Mouse (Mus musculus): ENCODE measurements around the gene Ezh2.
"Not testable (repeated sequence)": the region's sequence is repeated elsewhere in the genome, so short reads cannot be mapped to it uniquely, and the experiment has no call there.

Gene Ezh2

DNA sequence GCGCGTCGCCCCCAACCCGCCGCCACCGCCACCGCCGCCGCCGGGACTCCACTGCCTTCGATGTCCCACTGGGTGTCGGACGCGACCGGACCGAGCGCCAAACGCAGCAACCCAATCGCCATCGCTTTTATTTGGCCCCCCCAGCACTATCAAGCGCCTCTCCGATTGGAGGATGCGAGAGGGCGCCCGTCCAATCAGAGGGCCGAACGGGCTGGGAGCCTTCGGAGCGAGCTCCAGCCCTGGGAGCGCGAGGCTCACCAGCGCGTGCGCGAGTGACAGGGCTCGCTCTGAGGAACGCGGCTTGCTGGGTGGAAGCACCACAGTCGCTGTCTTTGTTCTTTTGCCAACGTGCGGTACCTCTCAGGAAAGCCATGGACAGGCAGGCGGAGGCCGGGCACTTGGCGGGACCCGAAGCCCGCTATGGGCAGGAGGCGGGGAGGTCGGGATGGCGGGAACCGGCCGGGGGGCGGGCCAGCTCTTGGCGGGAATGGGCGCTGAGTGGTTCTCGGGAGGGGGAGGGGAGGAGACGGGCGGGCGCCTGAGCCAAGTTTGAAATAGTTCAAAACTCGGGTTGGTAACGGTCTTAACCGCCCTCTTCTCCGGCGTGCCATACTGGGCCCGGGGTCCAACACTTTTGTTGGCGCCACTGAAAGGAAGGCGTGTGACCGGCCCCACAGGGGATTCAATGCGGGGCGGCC, at the start of gene Ezh2:
Gene Ezh2, minus strand, starts transcription at position 416 of the 698 bp plus-strand sequence.
- in situ Hi-C loops (cut with MseI, MboI): no loop called here

- in situ Hi-C loops (cut with MseI, MboI): no loop called here
Observed at GRCm38 (mm10) chr6:47636527-47637076, 41.5 kb upstream of the Ezh2 start.

DNA sequence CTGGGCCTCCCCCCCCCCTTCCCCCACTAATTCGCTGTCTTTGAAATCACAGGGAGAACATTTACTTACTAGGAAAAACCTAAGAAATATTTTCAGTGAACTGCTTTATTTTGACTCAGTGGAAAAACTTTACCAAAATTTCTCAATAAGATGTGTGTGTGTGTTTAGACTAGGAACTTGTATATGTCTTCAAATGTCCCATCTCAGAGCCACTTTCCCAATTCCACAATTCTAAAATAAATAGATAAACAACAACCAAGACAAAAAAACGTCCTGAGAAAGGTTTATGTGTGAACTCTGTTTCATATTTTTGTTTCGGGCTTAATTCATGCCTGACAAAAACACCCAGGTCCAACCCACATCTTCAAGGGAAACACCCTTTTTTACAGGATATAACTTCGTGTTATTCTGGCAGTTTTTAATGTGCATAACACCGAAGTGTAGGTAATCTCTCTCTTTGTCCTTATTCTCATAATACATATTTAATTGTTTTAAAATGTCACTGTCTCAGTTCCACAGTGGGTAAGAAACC, 40.9 kb upstream of the Ezh2 start:
- in situ Hi-C loops (cut with MseI, MboI): no loop called here

GRCm38 (mm10) chr6:47635207-47635994, 40.3 kb upstream of the Ezh2 start:
- in situ Hi-C loops (cut with MseI, MboI): no loop called here

- in situ Hi-C loops (cut with MseI, MboI): no loop called here
Observed at GRCm38 (mm10) chr6:47633467-47633866, 38.3 kb upstream of the Ezh2 start.

DNA sequence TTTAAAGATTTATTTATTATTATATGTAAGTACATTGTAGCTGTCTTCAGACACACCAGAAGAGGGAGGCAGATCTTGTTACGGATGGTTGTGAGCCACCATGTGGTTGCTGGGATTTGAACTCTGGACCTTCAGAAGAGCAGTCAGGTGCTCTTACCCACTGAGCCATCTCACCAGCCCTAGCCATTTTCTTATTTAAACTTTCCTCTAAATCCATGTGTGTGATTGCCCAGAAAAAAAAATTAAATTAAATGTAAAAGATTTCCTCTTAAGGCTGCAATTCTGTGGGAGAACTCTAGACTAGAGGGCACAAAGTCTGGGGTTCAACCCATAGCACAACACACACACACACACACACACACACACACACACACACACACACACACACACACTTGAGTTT, 34.9 kb upstream of the Ezh2 start:
- in situ Hi-C loops (cut with MseI, MboI): not testable (repeated sequence)

- in situ Hi-C loops (cut with MseI, MboI): no loop called here
Observed at GRCm38 (mm10) chr6:47627978-47628377, 32.8 kb upstream of the Ezh2 start.

DNA sequence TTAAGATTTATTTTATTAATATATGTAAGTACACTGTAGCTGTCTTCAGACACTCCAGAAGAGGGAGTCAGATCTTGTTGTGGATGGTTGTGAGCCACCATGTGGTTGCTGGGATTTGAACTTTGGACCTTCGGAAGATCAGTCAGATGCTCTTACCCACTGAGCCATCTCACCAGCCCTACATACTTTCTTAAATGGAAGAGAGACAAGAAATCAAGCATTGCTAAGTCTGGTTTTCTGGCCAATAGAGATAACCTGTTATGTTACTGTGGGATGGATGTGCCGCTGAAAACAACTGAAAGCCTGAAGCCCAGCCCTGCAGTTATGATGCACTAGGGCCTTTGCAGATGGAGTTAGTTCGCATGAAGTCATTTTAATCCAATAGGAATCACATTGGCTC, 31.8 kb upstream of the Ezh2 start:
- in situ Hi-C loops (cut with MseI, MboI): not testable (repeated sequence)

- in situ Hi-C loops (cut with MseI, MboI): no loop called here
Observed at GRCm38 (mm10) chr6:47621039-47621438, 25.9 kb upstream of the Ezh2 start.

GRCm38 (mm10) chr6:47608306-47608705, 13.2 kb upstream of the Ezh2 start:
- in situ Hi-C loops (cut with MseI, MboI): not testable (repeated sequence)

DNA sequence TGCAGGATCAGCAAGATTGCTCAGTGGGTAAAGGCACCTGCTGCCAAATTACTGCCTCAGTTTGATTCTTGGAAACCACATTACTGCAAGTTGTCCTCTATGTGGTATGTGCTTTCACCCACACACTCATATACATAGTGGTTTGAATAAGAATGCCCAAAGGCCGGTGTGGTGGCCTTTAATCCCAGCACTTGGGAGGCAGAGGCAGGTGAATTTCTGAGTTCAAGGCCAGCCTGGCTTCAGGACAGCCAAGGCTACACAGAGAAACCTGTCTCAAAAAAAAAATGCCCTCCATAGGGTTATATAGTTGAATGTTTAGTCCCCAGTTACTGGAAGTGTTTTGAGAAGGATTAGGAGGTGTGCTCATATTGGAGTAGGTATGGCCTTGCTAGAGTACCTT, 6.8 kb upstream of the Ezh2 start:
- in situ Hi-C loops (cut with MseI, MboI): no loop called here

DNA sequence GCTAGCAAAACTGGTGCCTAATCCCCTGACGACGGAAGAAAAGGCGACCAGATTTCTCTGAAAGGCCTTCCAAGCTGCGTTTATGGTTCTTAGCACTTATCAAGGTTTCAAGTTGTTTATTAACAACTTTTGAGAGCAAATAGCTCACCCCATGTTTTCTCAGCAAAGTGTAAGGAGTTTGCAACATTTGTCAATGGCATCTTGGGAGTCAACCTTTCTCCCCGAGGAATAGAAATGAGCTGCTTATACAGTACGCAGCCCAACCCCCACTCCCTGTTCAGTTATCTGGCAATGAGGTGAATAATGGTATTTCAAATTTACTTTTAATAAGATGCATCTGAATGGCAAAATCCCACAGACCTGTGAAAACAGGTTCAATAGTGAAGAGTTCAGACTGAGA, 555 bp upstream of the Ezh2 start:
- in situ Hi-C loops (cut with MseI, MboI): no loop called here

GRCm38 (mm10) chr6:47594141-47594835, 853 bp downstream of the Ezh2 start:
- in situ Hi-C loops (cut with MseI, MboI): no loop called here

- in situ Hi-C loops (cut with MseI, MboI): no loop called here
Observed at GRCm38 (mm10) chr6:47593590-47593989, 1.6 kb downstream of the Ezh2 start.

- in situ Hi-C loops (cut with MseI, MboI): not testable (repeated sequence)
Observed at GRCm38 (mm10) chr6:47587332-47587731, 7.8 kb downstream of the Ezh2 start.

DNA sequence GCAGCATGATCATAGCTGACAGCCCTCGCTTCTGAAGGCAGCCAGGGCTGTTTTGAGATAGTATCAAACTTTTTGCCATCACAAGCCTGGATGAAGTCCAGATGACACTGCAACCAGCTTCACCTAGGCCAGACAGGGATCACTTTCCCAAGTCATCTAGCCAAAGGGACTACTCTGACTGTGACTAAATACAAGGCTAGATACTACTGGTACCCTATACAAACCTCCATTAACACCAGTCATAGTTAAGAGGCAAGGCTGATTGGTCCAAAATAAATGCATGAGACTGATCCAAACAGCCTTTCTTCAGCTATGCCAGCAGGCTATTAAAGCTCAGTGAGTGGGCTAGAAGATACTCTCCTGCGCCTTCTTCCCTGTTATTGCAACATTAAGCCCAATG, 22.3 kb downstream of the Ezh2 start:
- in situ Hi-C loops (cut with MseI, MboI): no loop called here

DNA sequence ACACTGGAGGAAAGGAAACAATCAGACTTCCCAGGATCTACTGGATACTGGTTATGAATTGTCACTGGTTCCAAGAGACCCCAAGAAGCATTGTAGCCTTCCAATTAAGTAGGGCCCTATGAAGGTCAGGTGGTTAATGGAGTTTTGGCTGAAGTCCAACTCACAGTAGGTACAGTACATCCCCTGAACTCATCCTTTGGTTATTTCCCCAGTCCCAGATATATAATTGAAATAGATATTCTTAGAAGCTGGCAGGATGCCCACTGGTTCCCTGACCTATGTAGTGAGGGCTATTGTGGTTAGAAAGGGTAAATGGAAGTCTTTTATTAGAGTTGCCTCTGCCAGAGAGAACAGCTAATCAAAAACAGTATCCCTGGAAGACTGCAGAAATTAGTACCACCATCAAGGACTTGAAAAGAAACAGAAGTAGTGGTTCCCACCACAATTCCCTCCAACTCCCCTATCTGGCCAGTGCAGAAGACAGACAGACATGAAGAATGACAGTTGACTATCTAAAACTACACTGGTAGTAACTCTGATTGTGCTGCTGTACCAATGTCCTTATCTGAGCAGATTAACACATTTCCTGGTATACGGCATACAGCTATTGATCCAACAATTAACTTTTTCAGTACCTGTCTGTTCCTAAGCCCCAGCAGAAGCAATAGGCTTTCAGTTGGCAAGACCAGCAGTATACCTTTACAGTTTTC, 29.7 kb downstream of the Ezh2 start:
- in situ Hi-C loops (cut with MseI, MboI): no loop called here

DNA sequence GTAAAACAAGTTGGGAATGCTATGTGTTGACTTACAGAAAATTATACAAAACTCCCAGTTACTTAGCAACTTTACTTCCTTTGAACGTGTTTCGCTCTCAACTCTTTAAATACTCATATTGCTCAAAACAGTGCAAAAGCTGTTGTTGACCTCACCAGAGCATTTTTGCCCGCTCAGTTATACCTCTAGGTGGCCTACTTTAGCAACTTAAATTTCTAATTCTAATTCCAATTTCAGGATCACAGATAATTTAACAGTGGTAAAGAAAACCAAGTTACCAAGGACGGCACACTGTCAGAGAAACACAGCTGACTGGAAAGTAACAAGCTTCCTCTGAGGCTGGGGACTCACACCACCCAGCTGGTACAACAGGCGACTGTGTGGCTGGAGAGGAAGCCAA, 33.7 kb downstream of the Ezh2 start:
- in situ Hi-C loops (cut with MseI, MboI): no loop called here

DNA sequence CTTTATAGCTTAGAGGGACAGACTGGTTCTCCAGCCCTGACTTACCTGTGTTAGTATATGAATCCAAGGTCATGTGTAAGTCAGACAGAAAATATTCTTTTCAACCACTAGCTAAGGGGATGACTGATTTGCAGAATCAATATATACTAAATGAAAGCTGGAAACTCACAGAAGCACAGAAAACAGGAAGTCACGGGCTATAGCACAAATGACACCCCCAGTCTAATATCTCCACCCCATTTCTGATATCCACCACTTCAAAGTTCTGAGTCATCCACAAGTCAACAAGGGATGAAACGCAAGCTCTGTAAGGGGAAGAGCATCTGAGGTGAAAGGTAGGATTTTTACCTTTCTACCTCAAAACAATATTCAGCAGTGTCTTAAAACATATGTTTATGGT, 34.3 kb downstream of the Ezh2 start:
- in situ Hi-C loops (cut with MseI, MboI): no loop called here

DNA sequence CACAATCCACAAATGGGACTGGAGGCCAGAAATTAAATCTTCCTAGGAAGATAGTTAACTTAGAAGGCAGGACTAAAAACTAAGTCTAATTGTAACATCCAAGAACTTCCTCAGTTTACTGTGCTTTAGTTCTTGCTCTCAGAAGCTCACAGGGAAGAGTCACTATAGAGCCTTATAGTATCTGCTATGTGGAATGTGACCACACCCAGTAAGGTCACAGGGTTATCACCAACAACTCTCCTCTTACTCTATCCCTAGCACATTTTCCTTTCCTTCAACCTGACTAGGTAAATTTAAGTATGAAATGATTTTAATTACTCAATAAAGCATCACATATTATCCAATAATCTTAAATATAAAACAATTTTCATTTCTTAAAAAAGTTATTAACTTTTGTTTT, 34.7 kb downstream of the Ezh2 start:
- in situ Hi-C loops (cut with MseI, MboI): no loop called here

DNA sequence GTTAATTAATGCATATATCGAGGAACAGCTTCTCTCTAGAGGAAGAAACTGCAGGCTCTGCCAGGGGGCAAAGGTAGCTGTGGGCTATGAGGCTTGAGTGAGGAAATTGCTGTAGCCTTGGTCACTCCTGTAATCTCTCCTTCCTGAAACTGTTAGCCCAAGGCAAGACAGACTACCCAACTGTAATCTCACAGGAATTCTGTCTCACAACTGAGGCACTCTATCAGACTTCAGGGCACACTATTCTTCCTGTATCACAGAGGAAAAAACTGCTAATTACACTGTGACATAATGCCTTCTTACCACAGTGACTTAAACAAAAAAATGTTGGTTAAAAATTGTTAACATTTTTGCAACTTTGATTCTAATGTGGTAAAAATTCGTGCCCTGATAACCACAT, 35.9 kb downstream of the Ezh2 start:
- in situ Hi-C loops (cut with MseI, MboI): no loop called here

Data from mouse trophoblast stem cell (cell line).